Mouse (Mus musculus) lung, adult 18-20 months (tissue): ENCODE results near the gene Tor3a.
"Not testable (repeated sequence)": the region's sequence is repeated elsewhere in the genome, so short reads cannot be mapped to it uniquely, and the experiment has no call there.

Experiments used
- DNase-seq, 2 experiments: peaks; one replicate each; pipeline ENCODE4 v3.0.0; 2022; ENCODE audit warnings: mixed read lengths in 2 of 2

Tor3a gene

GRCm38 (mm10) chr1:156669208-156669983 is 4.8 kb downstream of the Tor3a start:
- peak; percentile 77 to 86 for DNase-seq

GRCm38 (mm10) chr1:156668602-156669001 is 5.6 kb downstream of the Tor3a start:
- DNase-seq: peak; percentile 58 to 83

GRCm38 (mm10) chr1:156667141-156667926 is 6.8 kb downstream of the Tor3a start:
- DNase-seq: peak; percentile 71 to 85

GRCm38 (mm10) chr1:156665777-156666176 is 8.4 kb downstream of the Tor3a start:
- DNase-seq: no peak

- not testable (repeated sequence) for DNase-seq
These were observed 13.4 kb downstream of the Tor3a start for GRCm38 (mm10) chr1:156660660-156661236.

GRCm38 (mm10) chr1:156659906-156660659 is 14.1 kb downstream of the Tor3a start:
- DNase-seq: peak; percentile 60 to 65

- DNase-seq: peak in 1 of 2 experiments; percentile 58
These were observed 15.5 kb downstream of the Tor3a start for GRCm38 (mm10) chr1:156658676-156659075.

GRCm38 (mm10) chr1:156657523-156657922 is 16.6 kb downstream of the Tor3a start:
- DNase-seq: no peak

GRCm38 (mm10) chr1:156654735-156655530 is 19.2 kb downstream of the Tor3a start:
- peak; percentile 57 to 73 for DNase-seq

GRCm38 (mm10) chr1:156652189-156652822 is 21.9 kb downstream of the Tor3a start:
- DNase-seq: peak in 1 of 2 experiments; percentile 48

GRCm38 (mm10) chr1:156650631-156651030 is 23.5 kb downstream of the Tor3a start:
- DNase-seq: no peak

GRCm38 (mm10) chr1:156648705-156649104 is 25.5 kb downstream of the Tor3a start:
- DNase-seq: no peak

- DNase-seq: no peak
These were observed 28.2 kb downstream of the Tor3a start for GRCm38 (mm10) chr1:156645971-156646370.

GRCm38 (mm10) chr1:156644780-156645523 is 29.2 kb downstream of the Tor3a start:
- DNase-seq: no peak

GRCm38 (mm10) chr1:156644061-156644460 is 30.1 kb downstream of the Tor3a start:
- DNase-seq: no peak

- DNase-seq: no peak
These were observed 31.3 kb downstream of the Tor3a start for GRCm38 (mm10) chr1:156642813-156643212.

- no peak for DNase-seq
These were observed 32.3 kb downstream of the Tor3a start for GRCm38 (mm10) chr1:156641808-156642207.

- peak in 1 of 2 experiments; percentile 42 for DNase-seq
These were observed 33.6 kb downstream of the Tor3a start for GRCm38 (mm10) chr1:156640577-156640976.

- no peak for DNase-seq
These were observed 34.7 kb downstream of the Tor3a start for GRCm38 (mm10) chr1:156639455-156639854.

- DNase-seq: no peak
These were observed 39.0 kb downstream of the Tor3a start for GRCm38 (mm10) chr1:156635148-156635547.

- DNase-seq: no peak
These were observed 41.1 kb downstream of the Tor3a start for GRCm38 (mm10) chr1:156633095-156633494.
